Mouse (Mus musculus): ENCODE data around the gene Tenm1. TPM values are rescaled to one million over a fixed set of nuclear protein-coding genes. Genes with fewer than 3 reads are reported as not detected.

The Tenm1 gene
- total RNA-seq (2014; rRNA removed) (0.07 TPM in 1 of 2 replicates, not detected in the other), polyA plus RNA-seq (2012; rRNA removed) (not detected in 2 replicates)

DNA sequence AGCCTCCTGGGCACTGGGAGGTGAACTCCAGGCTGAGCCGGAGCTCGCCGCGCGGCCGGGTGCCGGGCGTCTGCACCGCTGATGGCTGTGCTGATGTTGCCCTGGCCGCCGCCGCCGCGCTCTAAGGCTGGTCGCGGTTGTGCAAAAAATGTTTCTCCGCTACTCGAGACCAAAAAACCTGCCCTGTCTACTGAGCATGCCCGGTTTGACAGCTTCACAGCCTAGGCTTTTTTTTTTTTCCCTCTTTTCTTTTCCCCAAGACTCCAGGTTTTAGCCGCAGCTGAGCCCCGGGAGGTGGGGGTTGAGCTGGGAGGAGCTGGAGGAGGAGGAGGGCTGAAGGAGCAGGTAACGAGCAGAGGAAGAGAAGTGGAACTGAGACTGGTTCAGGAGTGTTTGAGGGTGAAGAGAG is at the start of gene Tenm1:
TSS of gene Tenm1 (minus strand) at position 272 of the 409 bp plus-strand sequence.
- 1% methylated on average over 22 of the region's 22 CpGs for WGBS
- no peaks in the 10 kb centered on the region for H3K36me3 ChIP-seq (ENCODE audit: control insufficient read depth, insufficient read depth, low read length)
- H3K4me1 ChIP-seq (ENCODE audit: control insufficient read depth, insufficient read depth, low read length) = no peaks in the 10 kb centered on the region
- no peak within 1 kb of the TSS for H3K9ac ChIP-seq (ENCODE audit: low read depth, low read length)
- no peak for DNase-seq (ENCODE audit: extremely low read depth, low read depth, low spot score)
- no peak within 1 kb of the TSS for H3K4me3 ChIP-seq (ENCODE audit: insufficient read depth, low read depth, low read length)
- H3K79me2 ChIP-seq (ENCODE audit: control insufficient read depth, insufficient read depth, low read length) = no peaks in the 10 kb centered on the region
- H3K27ac ChIP-seq (replicated peaks; ENCODE audit: insufficient read depth, low read depth, low read length) = no peak within 1 kb of the TSS
- no peak for TF ChIP-seq POLR2A (IDR thresholded peaks at IDR 0.05; ENCODE audit: extremely low read depth, insufficient read depth, low read length)
- no peaks in the 10 kb centered on the region for H3K27me3 ChIP-seq (ENCODE audit: control insufficient read depth, insufficient read depth, low read length)

DNA sequence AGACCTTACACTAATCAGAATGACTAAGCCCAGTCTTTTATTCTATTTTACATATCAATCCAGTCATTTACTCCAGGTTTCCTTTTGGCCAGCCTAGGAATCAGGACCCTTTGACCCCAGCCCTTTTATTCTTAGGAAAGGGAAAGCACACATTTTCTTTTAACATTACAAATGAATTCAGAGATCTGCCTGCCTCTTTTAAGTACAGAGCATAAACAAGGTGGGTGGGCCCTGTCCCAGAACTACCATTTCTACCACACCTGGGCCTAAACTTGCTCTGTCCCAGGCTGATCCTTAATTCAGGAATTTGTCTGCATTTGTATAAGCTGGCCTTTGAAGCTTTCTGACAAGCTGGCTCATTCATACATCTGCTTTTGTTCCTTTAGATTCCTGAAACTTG is 38.4 kb upstream of the Tenm1 start:
- Histone ChIP-seq H3K9ac (ENCODE audit: low read depth, low read length) (no peak overlapping the region), H3K36me3 (ENCODE audit: control insufficient read depth, insufficient read depth, low read length) (no peaks in the 10 kb centered on the region), H3K4me3 (ENCODE audit: insufficient read depth, low read depth, low read length) (no peak overlapping the region), H3K27me3 (ENCODE audit: control insufficient read depth, insufficient read depth, low read length) (no peaks in the 10 kb centered on the region), H3K79me2 (ENCODE audit: control insufficient read depth, insufficient read depth, low read length) (no peaks in the 10 kb centered on the region), H3K27ac (replicated peaks; ENCODE audit: insufficient read depth, low read depth, low read length) (no peak overlapping the region), H3K4me1 (ENCODE audit: control insufficient read depth, insufficient read depth, low read length) (no peaks in the 10 kb centered on the region)
- TF ChIP-seq POLR2A (IDR thresholded peaks at IDR 0.05; ENCODE audit: extremely low read depth, insufficient read depth, low read length) = no peak
- TF ChIP-seq CTCF (IDR thresholded peaks at IDR 0.05; ENCODE audit: low read depth, low read length) = no peak
- DNase-seq (ENCODE audit: extremely low read depth, low read depth, low spot score) = no peak

DNA sequence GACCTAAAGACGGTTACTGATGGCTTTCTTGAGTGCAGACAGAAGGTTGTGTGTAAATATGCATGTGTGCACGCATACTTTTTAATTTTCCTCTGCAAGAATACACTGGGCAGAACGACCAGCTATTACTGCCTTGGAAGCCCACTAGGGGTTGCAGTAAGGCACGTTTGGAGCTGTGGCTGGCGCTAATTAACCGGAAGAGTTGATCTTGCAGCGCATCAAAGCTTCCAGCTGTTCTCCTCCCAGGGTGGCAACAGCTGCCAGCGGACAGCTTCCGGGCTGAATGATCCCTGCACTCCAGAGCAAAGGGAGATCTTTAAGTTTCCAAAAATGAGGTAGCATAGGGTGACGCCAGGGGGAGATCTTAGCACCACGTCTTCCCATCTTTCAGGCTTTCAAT is 1.7 kb upstream of the Tenm1 start:
- WGBS = under 1% methylated on average over 11 of the region's 11 CpGs
- no peaks in the 10 kb centered on the region for H3K79me2 ChIP-seq (ENCODE audit: control insufficient read depth, insufficient read depth, low read length)
- TF ChIP-seq CTCF (IDR thresholded peaks at IDR 0.05; ENCODE audit: low read depth, low read length) (no peak), POLR2A (IDR thresholded peaks at IDR 0.05; ENCODE audit: extremely low read depth, insufficient read depth, low read length) (no peak)
- H3K4me3 ChIP-seq (ENCODE audit: insufficient read depth, low read depth, low read length) = no peak overlapping the region
- no peak overlapping the region for H3K27ac ChIP-seq (replicated peaks; ENCODE audit: insufficient read depth, low read depth, low read length)
- no peaks in the 10 kb centered on the region for H3K36me3 ChIP-seq (ENCODE audit: control insufficient read depth, insufficient read depth, low read length)
- no peaks in the 10 kb centered on the region for H3K4me1 ChIP-seq (ENCODE audit: control insufficient read depth, insufficient read depth, low read length)
- no peak overlapping the region for H3K9ac ChIP-seq (ENCODE audit: low read depth, low read length)
- H3K27me3 ChIP-seq (ENCODE audit: control insufficient read depth, insufficient read depth, low read length) = no peaks in the 10 kb centered on the region
- DNase-seq (ENCODE audit: extremely low read depth, low read depth, low spot score) = no peak

DNA sequence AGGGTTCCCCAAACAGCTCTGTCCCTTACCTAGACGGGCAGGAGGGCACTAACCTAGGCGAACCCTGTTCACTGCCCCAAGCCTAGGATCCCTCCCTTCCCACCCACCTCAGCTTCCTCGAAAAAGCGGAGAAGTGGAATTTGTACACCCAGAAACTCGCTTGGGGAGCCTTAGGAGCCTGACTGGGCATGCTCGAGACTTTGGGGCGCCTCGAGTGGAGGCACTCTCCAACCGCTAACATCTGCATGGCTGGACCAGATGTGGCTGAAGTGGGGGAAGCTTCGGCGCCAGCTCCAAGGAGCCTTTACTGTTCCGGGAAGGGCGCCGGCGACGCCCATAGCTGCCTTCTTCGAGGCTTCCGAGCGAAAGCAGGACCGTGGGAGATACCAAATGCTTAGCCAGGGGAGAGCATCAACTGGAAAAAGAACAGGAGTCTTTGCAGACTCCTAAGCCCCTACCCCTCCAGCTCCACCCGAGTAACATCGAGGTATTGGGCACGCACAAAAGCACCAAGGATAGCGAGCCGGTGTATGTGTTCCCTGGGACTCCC is 1.1 kb upstream of the Tenm1 start:
- no peaks in the 10 kb centered on the region for H3K27me3 ChIP-seq (ENCODE audit: control insufficient read depth, insufficient read depth, low read length)
- H3K4me3 ChIP-seq (ENCODE audit: insufficient read depth, low read depth, low read length) = no peak overlapping the region
- TF ChIP-seq CTCF (IDR thresholded peaks at IDR 0.05; ENCODE audit: low read depth, low read length) = no peak
- no peak for TF ChIP-seq POLR2A (IDR thresholded peaks at IDR 0.05; ENCODE audit: extremely low read depth, insufficient read depth, low read length)
- no peaks in the 10 kb centered on the region for H3K36me3 ChIP-seq (ENCODE audit: control insufficient read depth, insufficient read depth, low read length)
- no peak overlapping the region for H3K9ac ChIP-seq (ENCODE audit: low read depth, low read length)
- under 1% methylated on average over 25 of the region's 25 CpGs for WGBS
- DNase-seq (ENCODE audit: extremely low read depth, low read depth, low spot score) = no peak
- H3K79me2 ChIP-seq (ENCODE audit: control insufficient read depth, insufficient read depth, low read length) = no peaks in the 10 kb centered on the region
- no peaks in the 10 kb centered on the region for H3K4me1 ChIP-seq (ENCODE audit: control insufficient read depth, insufficient read depth, low read length)
- no peak overlapping the region for H3K27ac ChIP-seq (replicated peaks; ENCODE audit: insufficient read depth, low read depth, low read length)

DNA sequence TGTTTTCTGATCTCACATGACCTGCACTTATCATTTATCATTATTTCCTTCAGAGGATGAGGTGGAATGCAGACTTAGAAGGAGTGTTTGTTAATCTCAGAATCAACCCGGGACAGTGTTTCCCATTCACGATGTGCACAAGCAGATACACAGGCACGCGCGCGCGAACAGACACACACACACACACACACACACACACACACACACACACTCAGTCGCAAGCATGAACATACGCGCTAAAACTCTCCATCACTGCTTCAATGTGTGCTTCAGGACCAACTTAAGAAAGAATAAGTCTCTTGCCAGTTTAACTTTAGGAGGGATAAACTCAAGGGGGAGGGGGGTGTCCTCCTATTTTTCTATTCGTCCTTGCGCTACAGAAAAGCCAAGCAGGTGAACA is 411 bp upstream of the Tenm1 start:
- H3K9ac ChIP-seq (ENCODE audit: low read depth, low read length) = no peak overlapping the region
- 2% methylated on average over 12 of the region's 12 CpGs for WGBS
- TF ChIP-seq CTCF (IDR thresholded peaks at IDR 0.05; ENCODE audit: low read depth, low read length) (no peak), POLR2A (IDR thresholded peaks at IDR 0.05; ENCODE audit: extremely low read depth, insufficient read depth, low read length) (no peak)
- no peaks in the 10 kb centered on the region for H3K27me3 ChIP-seq (ENCODE audit: control insufficient read depth, insufficient read depth, low read length)
- no peak overlapping the region for H3K27ac ChIP-seq (replicated peaks; ENCODE audit: insufficient read depth, low read depth, low read length)
- no peak overlapping the region for H3K4me3 ChIP-seq (ENCODE audit: insufficient read depth, low read depth, low read length)
- H3K79me2 ChIP-seq (ENCODE audit: control insufficient read depth, insufficient read depth, low read length) = no peaks in the 10 kb centered on the region
- H3K4me1 ChIP-seq (ENCODE audit: control insufficient read depth, insufficient read depth, low read length) = no peaks in the 10 kb centered on the region
- no peak for DNase-seq (ENCODE audit: extremely low read depth, low read depth, low spot score)
- no peaks in the 10 kb centered on the region for H3K36me3 ChIP-seq (ENCODE audit: control insufficient read depth, insufficient read depth, low read length)

DNA sequence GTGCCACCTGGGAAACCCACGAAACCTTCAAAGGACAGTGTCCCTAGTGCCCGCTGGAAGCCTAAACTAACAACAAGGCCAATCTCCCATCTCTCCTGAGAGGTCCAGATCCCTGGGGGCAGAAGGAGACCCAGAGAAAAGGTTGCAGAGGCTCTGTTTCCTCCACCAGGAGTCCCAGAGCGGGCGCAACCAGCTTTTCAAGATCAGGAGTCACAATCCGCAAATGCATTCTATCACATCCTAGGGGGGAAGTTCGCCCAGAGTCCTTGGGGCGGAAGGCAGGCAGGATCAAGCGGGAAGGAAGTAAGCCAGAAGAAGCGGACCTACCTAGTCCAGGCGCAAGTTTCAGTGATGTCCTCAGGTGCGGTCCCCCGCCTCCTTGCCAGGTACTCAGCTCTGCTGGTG is 963 bp downstream of the Tenm1 start:
- Histone ChIP-seq H3K4me1 (ENCODE audit: control insufficient read depth, insufficient read depth, low read length) (no peaks in the 10 kb centered on the region), H3K27me3 (ENCODE audit: control insufficient read depth, insufficient read depth, low read length) (no peaks in the 10 kb centered on the region), H3K4me3 (ENCODE audit: insufficient read depth, low read depth, low read length) (no peak overlapping the region), H3K27ac (replicated peaks; ENCODE audit: insufficient read depth, low read depth, low read length) (no peak overlapping the region), H3K79me2 (ENCODE audit: control insufficient read depth, insufficient read depth, low read length) (no peaks in the 10 kb centered on the region), H3K9ac (ENCODE audit: low read depth, low read length) (no peak overlapping the region), H3K36me3 (ENCODE audit: control insufficient read depth, insufficient read depth, low read length) (no peaks in the 10 kb centered on the region)
- WGBS = 1% methylated on average over 12 of the region's 12 CpGs
- TF ChIP-seq POLR2A (IDR thresholded peaks at IDR 0.05; ENCODE audit: extremely low read depth, insufficient read depth, low read length) = no peak
- no peak for TF ChIP-seq CTCF (IDR thresholded peaks at IDR 0.05; ENCODE audit: low read depth, low read length)
- no peak for DNase-seq (ENCODE audit: extremely low read depth, low read depth, low spot score)
